Mouse (Mus musculus) lung, adult 2 months (tissue): Measurements from ENCODE around the gene 1700092M07Rik.

ENCODE experiments used
- CTCF ChIP-seq: fragments of 200-500 bp; IDR thresholded peaks from 2 replicates; pipeline ENCODE4 v1.5.1; 2011; ENCODE audit warnings: mild to moderate bottlenecking, low read length, control low read depth; ENCODE audit not compliant: insufficient read depth
- POLR2A ChIP-seq: fragments of 200-500 bp; IDR thresholded peaks from 2 replicates; pipeline ENCODE4 v1.6.1; 2011; ENCODE audit warnings: low read depth, mild to moderate bottlenecking, control low read depth, low read length, borderline replicate concordance; ENCODE audit errors: extremely low read depth

DNA sequence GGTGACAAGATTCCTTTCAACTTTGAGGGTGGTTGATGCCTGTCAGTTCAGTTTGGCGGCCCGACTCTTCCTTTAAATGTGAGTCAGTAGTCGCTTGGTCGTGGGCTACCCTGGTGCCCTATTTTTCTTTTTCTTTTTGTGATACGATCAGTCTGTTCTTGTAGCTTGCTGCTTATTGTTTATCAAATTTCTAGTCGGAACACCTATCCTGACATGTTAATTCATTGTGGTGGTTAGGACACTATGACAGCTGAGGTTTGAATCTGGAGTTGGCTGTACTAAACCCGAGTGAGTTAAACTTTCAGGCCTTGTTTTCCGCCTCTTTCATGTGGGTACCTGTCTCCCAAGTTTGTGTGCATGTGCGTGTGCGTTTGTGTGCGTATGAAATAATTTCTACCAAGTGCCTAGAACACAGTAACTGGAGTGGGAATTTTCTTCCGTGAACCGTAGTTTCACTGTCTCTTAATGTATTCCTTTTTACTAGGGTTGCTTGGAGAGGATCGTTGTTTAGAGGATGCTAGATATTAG lies 17.0 kb downstream of the 1700092M07Rik start:
- no peak for TF ChIP-seq POLR2A
- TF ChIP-seq CTCF, result no peak
